Mouse (Mus musculus): ENCODE results near the gene Pigp. TPM values are rescaled to one million over a fixed set of nuclear protein-coding genes. Genes with fewer than 3 reads are reported as not detected.

The Pigp gene
- 53.9 and 54.5 TPM in 2 replicates for polyA plus RNA-seq (2012; ENCODE audit: insufficient read depth, insufficient read length, missing spikeins)

DNA sequence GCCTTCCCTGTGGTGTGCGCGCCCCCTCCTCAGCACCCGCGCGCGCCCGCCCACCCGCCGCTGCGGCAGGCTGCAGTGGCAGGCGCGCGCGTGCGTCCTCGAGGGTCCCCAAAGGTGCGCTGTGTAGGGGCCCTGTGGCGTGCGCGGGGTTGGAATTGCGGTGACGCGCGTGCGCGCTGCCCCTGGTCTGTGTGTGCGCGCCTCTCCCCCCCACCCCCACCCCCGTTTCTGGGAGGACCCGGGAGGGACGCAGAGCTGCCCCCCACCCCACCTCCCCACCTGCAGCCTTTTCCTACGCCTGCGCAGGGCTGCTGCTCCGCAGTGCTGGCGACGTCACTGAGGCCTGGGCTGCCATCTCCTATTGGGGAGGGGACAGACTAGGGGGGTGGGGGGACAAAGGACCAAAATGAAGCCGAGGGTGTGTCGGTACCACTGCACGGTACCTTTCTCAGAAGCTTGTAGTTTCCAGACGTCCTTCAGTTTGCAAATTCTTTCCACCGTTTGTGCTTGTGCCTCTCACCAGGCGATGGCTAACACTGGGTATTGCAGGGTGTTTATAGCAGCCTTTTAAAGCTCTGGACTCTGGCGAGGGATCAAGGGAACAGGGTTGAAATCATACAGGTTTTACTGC lies at the start of gene Pigp:
Gene Pigp, minus strand, starts transcription at position 542 of the 631 bp plus-strand sequence.
- TF ChIP-seq POLR2A (IDR thresholded peaks at IDR 0.05; ENCODE audit: borderline replicate concordance, low read depth, low read length) (no peak), CTCF (IDR thresholded peaks at IDR 0.05; ENCODE audit: low read depth, low read length) (no peak)
- peak within 1 kb of the TSS; percentile 95 for H3K4me3 ChIP-seq (ENCODE audit: insufficient read depth, low read length)
- peaks cover 7% of the 10 kb centered on the region for H3K4me1 ChIP-seq (ENCODE audit: control insufficient read depth, insufficient read depth, low read length)
- H3K27ac ChIP-seq (ENCODE audit: insufficient read depth, low read depth, low read length) = peak within 1 kb of the TSS; percentile 45

- TF ChIP-seq POLR2A (IDR thresholded peaks at IDR 0.05; ENCODE audit: borderline replicate concordance, low read depth, low read length) (no peak), CTCF (IDR thresholded peaks at IDR 0.05; ENCODE audit: low read depth, low read length) (no peak)
- H3K27ac ChIP-seq (ENCODE audit: insufficient read depth, low read depth, low read length) = no peak overlapping the region
- no peak overlapping the region for H3K4me3 ChIP-seq (ENCODE audit: insufficient read depth, low read length)
- no peaks in the 10 kb centered on the region for H3K4me1 ChIP-seq (ENCODE audit: control insufficient read depth, insufficient read depth, low read length)
These were observed 48.9 kb upstream of the Pigp start for GRCm38 (mm10) chr16:94420498-94420897.

GRCm38 (mm10) chr16:94414151-94414550 lies 42.5 kb upstream of the Pigp start:
- no peak for TF ChIP-seq CTCF (IDR thresholded peaks at IDR 0.05; ENCODE audit: low read depth, low read length)
- TF ChIP-seq POLR2A (IDR thresholded peaks at IDR 0.05; ENCODE audit: borderline replicate concordance, low read depth, low read length) = no peak
- H3K4me3 ChIP-seq (ENCODE audit: insufficient read depth, low read length) = no peak overlapping the region
- H3K27ac ChIP-seq (ENCODE audit: insufficient read depth, low read depth, low read length) = no peak overlapping the region
- peaks cover 7% of the 10 kb centered on the region for H3K4me1 ChIP-seq (ENCODE audit: control insufficient read depth, insufficient read depth, low read length)

GRCm38 (mm10) chr16:94412760-94413159 lies 41.1 kb upstream of the Pigp start:
- no peak overlapping the region for H3K27ac ChIP-seq (ENCODE audit: insufficient read depth, low read depth, low read length)
- TF ChIP-seq POLR2A (IDR thresholded peaks at IDR 0.05; ENCODE audit: borderline replicate concordance, low read depth, low read length) (no peak), CTCF (IDR thresholded peaks at IDR 0.05; ENCODE audit: low read depth, low read length) (no peak)
- peaks cover 7% of the 10 kb centered on the region for H3K4me1 ChIP-seq (ENCODE audit: control insufficient read depth, insufficient read depth, low read length)
- H3K4me3 ChIP-seq (ENCODE audit: insufficient read depth, low read length) = no peak overlapping the region

GRCm38 (mm10) chr16:94412198-94412597 lies 40.6 kb upstream of the Pigp start:
- peaks cover 7% of the 10 kb centered on the region for H3K4me1 ChIP-seq (ENCODE audit: control insufficient read depth, insufficient read depth, low read length)
- TF ChIP-seq CTCF (IDR thresholded peaks at IDR 0.05; ENCODE audit: low read depth, low read length) = no peak
- no peak for TF ChIP-seq POLR2A (IDR thresholded peaks at IDR 0.05; ENCODE audit: borderline replicate concordance, low read depth, low read length)
- no peak overlapping the region for H3K4me3 ChIP-seq (ENCODE audit: insufficient read depth, low read length)
- H3K27ac ChIP-seq (ENCODE audit: insufficient read depth, low read depth, low read length) = no peak overlapping the region

DNA sequence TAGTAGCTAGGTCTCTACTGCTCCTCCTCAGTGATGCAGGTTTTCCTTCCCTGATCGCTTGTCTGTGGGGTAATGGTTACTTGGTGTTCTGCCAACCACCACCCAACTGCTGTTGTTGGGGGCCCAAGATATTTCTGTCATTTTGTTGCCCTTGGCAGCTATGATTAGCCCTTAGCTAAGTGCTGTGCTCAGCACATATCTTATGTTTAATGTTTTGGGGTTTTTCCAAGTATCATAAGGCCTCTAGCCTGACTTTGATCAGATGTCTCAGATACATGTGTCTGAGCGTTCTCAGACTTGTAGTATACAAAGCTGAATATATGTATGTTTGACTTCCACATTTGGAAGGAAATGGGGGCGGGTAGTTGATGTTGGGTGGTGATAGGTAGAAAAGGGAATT lies 39.6 kb upstream of the Pigp start:
- H3K4me3 ChIP-seq (ENCODE audit: insufficient read depth, low read length) = no peak overlapping the region
- TF ChIP-seq CTCF (IDR thresholded peaks at IDR 0.05; ENCODE audit: low read depth, low read length) (no peak), POLR2A (IDR thresholded peaks at IDR 0.05; ENCODE audit: borderline replicate concordance, low read depth, low read length) (no peak)
- no peak overlapping the region for H3K27ac ChIP-seq (ENCODE audit: insufficient read depth, low read depth, low read length)
- peaks cover 7% of the 10 kb centered on the region for H3K4me1 ChIP-seq (ENCODE audit: control insufficient read depth, insufficient read depth, low read length)

GRCm38 (mm10) chr16:94402185-94402584 lies 30.5 kb upstream of the Pigp start:
- Histone ChIP-seq H3K27ac (ENCODE audit: insufficient read depth, low read depth, low read length) (no peak overlapping the region), H3K4me3 (ENCODE audit: insufficient read depth, low read length) (no peak overlapping the region), H3K4me1 (ENCODE audit: control insufficient read depth, insufficient read depth, low read length) (0 out of 2 replicates have a peak, but pooled peaks cover 2% of the 10 kb centered on the region)
- TF ChIP-seq CTCF (IDR thresholded peaks at IDR 0.05; ENCODE audit: low read depth, low read length) = no peak
- TF ChIP-seq POLR2A (IDR thresholded peaks at IDR 0.05; ENCODE audit: borderline replicate concordance, low read depth, low read length) = no peak

DNA sequence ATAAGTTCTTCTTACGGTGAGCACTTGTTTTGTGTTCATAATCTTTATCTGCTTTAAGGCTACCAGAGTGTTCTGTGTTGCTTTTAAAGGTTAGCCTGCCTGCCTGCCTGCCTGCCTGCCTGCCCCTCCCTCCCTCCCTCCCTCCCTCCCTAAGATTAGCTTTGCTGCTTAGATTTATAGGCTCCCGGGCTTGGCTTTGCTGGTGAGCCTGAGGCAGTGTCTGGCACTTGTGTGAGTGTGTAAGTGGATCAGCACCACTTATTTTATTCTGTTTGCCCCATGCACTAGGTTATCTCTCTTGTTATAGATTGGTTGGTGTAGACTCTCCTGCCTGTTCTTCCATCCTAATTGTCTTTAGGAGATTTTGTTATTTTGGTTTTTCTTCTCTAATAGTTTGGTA lies 30.0 kb upstream of the Pigp start:
- Histone ChIP-seq H3K4me3 (ENCODE audit: insufficient read depth, low read length) (no peak overlapping the region), H3K4me1 (ENCODE audit: control insufficient read depth, insufficient read depth, low read length) (peaks cover 3% of the 10 kb centered on the region; the same call in 1 of the 2 replicates), H3K27ac (ENCODE audit: insufficient read depth, low read depth, low read length) (no peak overlapping the region)
- TF ChIP-seq CTCF (IDR thresholded peaks at IDR 0.05; ENCODE audit: low read depth, low read length) (no peak), POLR2A (IDR thresholded peaks at IDR 0.05; ENCODE audit: borderline replicate concordance, low read depth, low read length) (no peak)

DNA sequence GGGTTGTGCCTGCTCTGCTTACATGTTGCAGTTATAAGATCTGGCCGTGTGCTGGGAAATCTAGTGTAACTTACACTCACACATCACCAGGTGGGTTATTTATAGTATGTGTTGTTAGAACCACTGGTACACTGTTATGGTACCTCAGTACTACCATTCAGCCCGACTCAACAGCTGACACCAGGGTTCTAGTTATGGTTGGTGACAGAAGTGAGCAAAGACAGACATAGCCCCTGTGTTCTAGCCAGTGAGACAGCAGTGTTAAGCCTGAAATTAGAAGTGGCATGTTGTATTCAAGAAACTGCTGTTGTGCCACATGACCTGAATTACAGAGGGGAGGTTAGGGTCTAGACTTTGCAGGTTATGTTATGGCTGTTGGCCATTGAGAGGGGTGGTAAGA lies 27.5 kb upstream of the Pigp start:
- no peak for TF ChIP-seq CTCF (IDR thresholded peaks at IDR 0.05; ENCODE audit: low read depth, low read length)
- TF ChIP-seq POLR2A (IDR thresholded peaks at IDR 0.05; ENCODE audit: borderline replicate concordance, low read depth, low read length) = no peak
- H3K4me3 ChIP-seq (ENCODE audit: insufficient read depth, low read length) = no peak overlapping the region
- no peak overlapping the region for H3K27ac ChIP-seq (ENCODE audit: insufficient read depth, low read depth, low read length)
- H3K4me1 ChIP-seq (ENCODE audit: control insufficient read depth, insufficient read depth, low read length) = peaks cover 3% of the 10 kb centered on the region; the same call in 1 of the 2 replicates

DNA sequence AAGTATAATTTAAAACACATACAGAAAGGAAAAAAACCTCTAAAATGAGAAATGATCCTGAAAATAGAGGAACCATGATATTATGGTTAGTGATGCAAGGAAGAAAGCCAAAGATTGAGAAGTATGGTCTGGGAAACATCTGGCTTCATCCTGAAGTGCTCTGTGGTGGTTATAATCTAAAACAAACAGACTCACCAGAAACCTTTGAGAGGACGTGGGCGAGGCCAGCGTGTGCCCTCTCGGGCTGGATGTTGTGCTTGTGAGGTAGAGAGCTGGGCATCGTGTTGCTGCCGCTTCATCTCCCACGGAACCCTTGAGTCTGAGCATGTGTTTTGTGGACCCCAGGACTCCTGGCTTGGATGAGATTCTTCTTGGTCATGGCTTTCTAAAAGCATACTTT lies 25.0 kb upstream of the Pigp start:
- H3K27ac ChIP-seq (ENCODE audit: insufficient read depth, low read depth, low read length) = no peak overlapping the region
- peaks cover 7% of the 10 kb centered on the region for H3K4me1 ChIP-seq (ENCODE audit: control insufficient read depth, insufficient read depth, low read length)
- H3K4me3 ChIP-seq (ENCODE audit: insufficient read depth, low read length) = no peak overlapping the region
- no peak for TF ChIP-seq CTCF (IDR thresholded peaks at IDR 0.05; ENCODE audit: low read depth, low read length)
- TF ChIP-seq POLR2A (IDR thresholded peaks at IDR 0.05; ENCODE audit: borderline replicate concordance, low read depth, low read length) = no peak

All from bone marrow macrophage, adult 2 months (primary cell).